Mouse (Mus musculus) left cerebral cortex, postnatal 10 days (tissue): Measurements from ENCODE around the gene Gm14698. TPM values are rescaled to one million over a fixed set of nuclear protein-coding genes. Genes with fewer than 3 reads are reported as not detected.
"Not testable (repeated sequence)": the region's sequence is repeated elsewhere in the genome, so short reads cannot be mapped to it uniquely, and the experiment has no call there.

Source experiments
- DNase-seq, 2 experiments: peaks; one replicate each; pipeline ENCODE4 v3.0.0; 2021 to 2022; ENCODE audit warnings: low spot score in 2 of 2, mixed read lengths in 1 of 2; ENCODE audit errors: extremely low spot score in 1 of 2
- intact Hi-C: fragments of 180-260 bp; cut with DNase I; formaldehyde crosslinking; loops from one replicate; pipeline ENCODE4 v1.15.1; 2025
- total RNA-seq, 2 experiments: library from RNA; stranded (reverse); gene quantifications; 2 replicates each; pipeline ENCODE4 v1.2.3; 2021

The Gm14698 gene
- total RNA-seq = under 1 TPM; 0.32 to 0.47 TPM

DNA sequence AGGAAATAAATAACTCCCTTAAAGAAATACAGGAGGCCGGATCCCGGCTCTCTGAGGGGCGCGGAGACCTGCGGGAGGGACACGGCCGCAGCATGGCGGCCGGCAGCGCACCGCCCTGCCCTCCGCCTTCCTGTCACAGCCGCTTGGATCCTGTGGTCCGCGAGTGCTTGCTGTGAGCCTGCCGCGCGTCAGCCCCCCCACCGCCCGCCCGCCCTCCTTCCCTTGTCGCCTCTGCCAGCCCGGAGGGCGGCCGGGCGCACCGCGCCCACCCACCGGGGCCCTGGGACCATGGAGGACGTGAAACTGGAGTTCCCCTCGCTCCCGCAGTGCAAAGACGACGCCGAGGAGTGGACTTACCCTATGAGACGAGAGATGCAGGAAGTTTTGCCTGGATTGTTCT lies at the start of gene Gm14698:
Gm14698 (plus strand) TSS at position 35 of the 400 bp plus-strand sequence.
- DNase-seq = peak in 1 of 2 experiments; percentile 18

DNA sequence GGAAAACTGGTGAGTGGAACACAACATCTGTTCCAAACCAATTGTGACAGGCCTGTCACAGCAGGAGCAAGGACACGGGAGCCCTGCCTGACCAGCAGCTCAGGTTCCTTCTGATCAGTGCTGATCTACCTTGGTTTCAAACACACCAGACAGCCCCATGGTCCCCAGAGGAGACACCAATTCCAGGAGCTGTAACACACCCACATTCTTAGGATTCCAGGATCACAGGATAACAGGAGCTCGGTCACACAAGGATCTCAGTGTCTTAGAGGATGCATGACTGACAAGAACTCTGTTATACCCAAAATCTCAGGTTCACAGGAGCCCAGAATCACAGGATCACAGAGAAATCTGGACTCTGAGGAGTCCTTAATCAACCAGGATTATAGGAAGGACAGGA lies 444 bp upstream of the Gm14698 start:
- DNase-seq, intact Hi-C loops: not testable (repeated sequence)

More for the DNA sequence above, at the start of gene Gm14698:
- intact Hi-C loops = not testable (repeated sequence)

DNA sequence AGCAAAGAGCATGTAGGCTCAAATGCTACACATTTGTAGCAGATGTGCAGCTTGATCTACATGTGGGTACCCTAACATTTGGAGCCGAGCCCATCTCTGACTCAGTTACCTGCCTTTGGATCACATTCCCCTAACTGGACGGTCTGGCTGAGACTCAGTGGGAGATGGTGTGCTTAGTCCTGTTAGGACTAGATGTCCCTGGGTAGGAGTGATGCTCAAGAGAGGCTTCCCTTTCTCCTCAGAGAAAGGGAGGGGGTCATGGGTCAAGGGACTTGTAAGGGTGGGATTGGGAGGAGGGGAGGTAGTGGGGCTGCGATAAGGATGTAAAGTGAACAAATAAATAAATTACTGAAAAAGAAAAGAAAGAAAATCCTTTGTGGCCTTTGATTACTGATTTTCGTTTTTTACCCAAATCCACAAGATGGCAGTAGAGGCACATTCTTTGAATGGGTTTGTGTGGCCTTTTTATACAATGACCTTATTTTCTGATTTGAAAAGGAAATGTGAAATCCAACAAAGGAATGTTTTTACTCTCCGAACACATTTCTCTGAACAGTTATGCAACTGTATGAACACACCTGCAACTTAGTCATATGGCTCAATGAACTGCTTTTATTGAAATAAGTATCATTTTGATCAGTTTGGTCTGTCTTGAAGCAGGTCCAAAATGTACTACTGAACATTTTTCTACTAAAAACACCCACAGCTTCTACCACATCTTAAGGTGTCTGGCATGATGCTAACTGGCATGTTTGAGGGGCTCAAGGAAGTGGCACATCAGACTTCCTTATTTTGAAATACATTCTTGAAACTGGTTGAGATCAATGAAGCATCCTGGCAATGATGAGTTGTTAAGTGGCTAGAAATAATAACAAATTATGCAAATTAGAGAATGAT lies 18.9 kb downstream of the Gm14698 start:
- peak in 1 of 2 experiments; percentile 5 for DNase-seq
- intact Hi-C loops = loop anchor here (5.0 kb wide), 1 partner anchor 1493 kb away; no protein-coding TSS in a partner anchor

DNA sequence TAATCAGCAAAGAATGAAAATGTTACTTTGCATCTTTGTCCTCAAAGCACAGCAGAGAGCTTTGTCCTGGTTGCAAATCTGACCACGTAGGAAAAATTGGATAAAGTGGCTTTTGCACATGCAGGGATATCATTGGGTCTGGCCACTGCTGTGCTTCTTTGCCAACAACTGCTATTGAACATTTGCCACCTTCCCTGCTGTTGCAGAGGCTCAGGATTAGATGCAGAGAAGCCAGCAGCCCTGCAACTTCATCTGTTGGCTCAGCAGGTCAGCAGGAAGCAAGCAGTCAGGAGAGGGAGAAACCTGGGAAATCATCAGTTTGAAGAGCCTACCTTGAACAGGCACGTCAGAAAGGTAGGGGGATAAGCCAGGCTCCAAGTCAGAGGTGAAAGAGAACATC lies 44.3 kb downstream of the Gm14698 start:
- DNase-seq = no peak
- intact Hi-C loops = no loop called here

Other genes with a start within 250 kb of the Gm14698 start
- gene Fmr1, start 142.6 kb upstream of the Gm14698 start, total RNA-seq = 10 to 100 TPM; 64.3 to 68.6 TPM
- 1 to 10 TPM in 1 of 2 experiments, not detected in 1; 1.1 TPM for gene Fmr1nb, start 59.3 kb upstream of the Gm14698 start, total RNA-seq
- not detected for gene Gm6812, start 72.0 kb downstream of the Gm14698 start, total RNA-seq